Mouse (Mus musculus) cerebellum, adult 18-20 months (tissue): ENCODE data around the gene Idua.

Experiments used
- DNase-seq, 2 experiments: peaks; one replicate each; pipeline ENCODE4 v3.0.0; 2021

Idua gene

DNA sequence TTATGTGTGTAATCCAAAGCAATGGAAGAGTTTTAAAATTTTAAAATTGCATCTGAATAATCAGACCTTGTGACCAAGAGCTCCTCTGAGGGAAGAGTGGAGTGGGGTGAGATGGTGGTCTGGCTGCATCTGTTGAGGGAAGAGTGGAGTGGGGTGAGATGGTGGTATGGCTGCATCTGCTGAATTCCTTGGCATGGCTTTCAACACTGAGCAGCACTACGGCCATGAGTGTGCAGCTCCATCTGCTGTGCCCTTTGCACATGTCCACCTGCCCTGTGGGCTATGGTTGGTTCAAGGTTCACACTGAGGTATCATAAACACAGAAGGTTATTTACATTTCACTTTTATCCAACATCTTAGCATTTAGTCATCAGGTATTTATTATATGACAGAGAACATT is 67.3 kb downstream of the Idua start:
- no peak for DNase-seq
